Mouse (Mus musculus) liver, postnatal 0 days (tissue): Measurements from ENCODE around the gene Dusp5. TPM values are rescaled to one million over a fixed set of nuclear protein-coding genes. Genes with fewer than 3 reads are reported as not detected.

ENCODE experiments used
- ATAC-seq: fragments of 200-750 bp; cut with Nextera tagmentation; 2 replicates; pipeline ENCODE4 v1.8.0; 2017; ENCODE audit warnings: mild to moderate bottlenecking, moderate library complexity
- DNase-seq: peaks from one replicate; pipeline ENCODE4 v3.0.0-alpha.2; 2016
- H3K27ac ChIP-seq: fragments of 300-500 bp; sonication (generic); 2 replicates; pipeline ENCODE4 v1.5.1; 2014; ENCODE audit warnings: antibody characterized with exemption, moderate library complexity, mild to moderate bottlenecking, low read depth
- H3K27me3 ChIP-seq: fragments of 300-500 bp; sonication (generic); 2 replicates; pipeline ENCODE4 v1.6.1; 2014; ENCODE audit warnings: low read length, control low read depth, mixed read lengths; ENCODE audit not compliant: insufficient read depth
- H3K36me3 ChIP-seq: fragments of 300-500 bp; sonication (generic); replicated peaks from 2 replicates; pipeline ENCODE4 v1.6.1; 2014; ENCODE audit warnings: mild to moderate bottlenecking, control low read depth, low read length, moderate library complexity, mixed read lengths; ENCODE audit not compliant: insufficient read depth
- H3K4me1 ChIP-seq: fragments of 300-500 bp; sonication (generic); 2 replicates; pipeline ENCODE4 v1.6.1; 2014; ENCODE audit warnings: antibody characterized with exemption, mild to moderate bottlenecking, control low read depth; ENCODE audit not compliant: insufficient read depth
- H3K4me2 ChIP-seq: fragments of 300-500 bp; sonication (generic); 2 replicates; pipeline ENCODE4 v1.6.1; 2014; ENCODE audit warnings: low read depth, mild to moderate bottlenecking, low read length, moderate library complexity, mixed read lengths
- H3K4me3 ChIP-seq: fragments of 300-500 bp; sonication (generic); 2 replicates; pipeline ENCODE4 v1.5.1; 2014; ENCODE audit warnings: low read depth, low read length
- H3K9ac ChIP-seq: fragments of 300-500 bp; sonication (generic); replicated peaks from 2 replicates; pipeline ENCODE4 v1.6.1; 2014; ENCODE audit warnings: mild to moderate bottlenecking, moderate library complexity
- H3K9me3 ChIP-seq: fragments of 300-500 bp; sonication (generic); 2 replicates; pipeline ENCODE4 v1.6.1; 2016; ENCODE audit warnings: mild to moderate bottlenecking, control low read depth, low read length, mixed read lengths
- CTCF ChIP-seq: sonication (generic); IDR thresholded peaks from 2 replicates; pipeline ENCODE4 v1.5.1; 2016; ENCODE audit warnings: antibody characterized with exemption, low read depth
- EP300 ChIP-seq: IDR thresholded peaks from 2 replicates; pipeline ENCODE4 v1.6.1; 2016; ENCODE audit warnings: antibody characterized with exemption, low read depth, mild to moderate bottlenecking
- whole genome bisulfite sequencing: fragments of 180-500 bp; shearing (Covaris S2); extraction: QIAGEN DNeasy Blood & Tissue Kit; methylation state at CpG from one replicate; pipeline ENCODE4 v1.1.7; 2014; ENCODE audit not compliant: insufficient replicate concordance; 5-methylcytosine and 5-hydroxymethylcytosine counted together
- polyA plus RNA-seq: library from polyadenylated mRNA; unstranded; fragments of >200 nt; fragmentation: Nextera tagmentation; extraction: Ambion mirVana; gene quantifications from 2 replicates; pipeline ENCODE4 v1.2.1, GENCODE M21; 2015

Gene Dusp5
- polyA plus RNA-seq, 1 experiment from 2014 or later = 2.7 TPM

DNA sequence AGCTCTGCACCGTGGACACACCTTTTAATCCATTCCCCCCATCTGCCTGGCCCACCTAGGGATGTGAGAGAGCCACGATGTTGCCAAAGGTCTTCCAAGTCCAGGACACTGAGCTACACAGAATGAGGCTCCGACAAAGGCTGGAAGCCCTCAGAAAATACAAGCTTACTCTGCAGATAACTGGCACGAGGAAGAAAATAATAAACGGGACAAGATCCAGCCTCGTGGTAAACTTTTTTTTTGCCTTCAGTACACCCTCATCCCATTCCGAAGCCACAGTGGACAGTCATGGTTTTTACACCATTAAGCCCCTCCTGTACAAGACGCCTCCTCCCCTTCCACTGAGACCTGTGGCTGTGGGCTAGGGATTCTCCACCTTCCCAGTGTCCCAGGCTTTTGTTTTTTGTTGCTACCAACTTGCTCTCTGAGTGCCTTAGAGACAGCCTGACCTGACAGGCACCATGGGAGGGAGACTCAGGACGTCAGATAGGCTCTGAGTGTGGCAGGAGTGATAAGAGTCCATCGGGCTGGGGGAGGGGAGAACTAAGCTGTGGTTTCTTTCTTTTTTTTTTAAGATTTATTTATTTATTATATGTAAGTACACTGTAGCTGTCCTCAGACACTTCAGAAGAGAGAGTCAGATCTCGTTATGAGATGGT lies 7.6 kb upstream of the Dusp5 start:
- Histone ChIP-seq H3K4me2 (no peak overlapping the region), H3K36me3 (no peaks in the 10 kb centered on the region), H3K4me1 (peaks cover 10% of the 10 kb centered on the region), H3K4me3 (no peak overlapping the region), H3K27ac (no peak overlapping the region), H3K9ac (no peak overlapping the region), H3K27me3 (no peaks in the 10 kb centered on the region), H3K9me3 (no peaks in the 10 kb centered on the region)
- whole genome bisulfite sequencing = 33% methylated on average over 11 of the region's 11 CpGs
- DNase-seq (no peak), ATAC-seq (peak; percentile 50)
- TF ChIP-seq EP300 (peak; percentile 8; the same call in 1 of the 2 replicates), CTCF (no peak)

DNA sequence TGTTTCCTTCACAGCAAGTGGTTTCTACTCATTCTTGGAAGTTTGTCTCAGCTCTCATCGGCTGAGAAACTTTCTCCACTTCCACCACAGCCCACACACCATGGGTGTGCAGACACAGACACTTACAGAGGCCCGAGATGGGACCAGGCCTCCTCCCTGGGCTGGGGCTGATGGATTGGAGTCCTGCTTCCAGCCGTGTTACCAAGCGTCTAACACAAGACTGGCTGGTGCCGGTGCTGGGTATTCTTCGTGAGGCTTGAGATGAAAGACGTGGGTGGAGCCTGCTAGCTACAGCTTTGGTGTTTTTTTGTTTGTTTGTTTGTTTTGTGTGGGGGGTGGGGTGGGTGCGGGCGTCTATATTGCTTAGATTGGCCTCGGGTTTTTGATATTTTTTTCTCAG lies 1.4 kb upstream of the Dusp5 start:
- no peak for TF ChIP-seq EP300
- no peak for TF ChIP-seq CTCF
- WGBS = 52% methylated on average over 10 of the region's 10 CpGs

DNA sequence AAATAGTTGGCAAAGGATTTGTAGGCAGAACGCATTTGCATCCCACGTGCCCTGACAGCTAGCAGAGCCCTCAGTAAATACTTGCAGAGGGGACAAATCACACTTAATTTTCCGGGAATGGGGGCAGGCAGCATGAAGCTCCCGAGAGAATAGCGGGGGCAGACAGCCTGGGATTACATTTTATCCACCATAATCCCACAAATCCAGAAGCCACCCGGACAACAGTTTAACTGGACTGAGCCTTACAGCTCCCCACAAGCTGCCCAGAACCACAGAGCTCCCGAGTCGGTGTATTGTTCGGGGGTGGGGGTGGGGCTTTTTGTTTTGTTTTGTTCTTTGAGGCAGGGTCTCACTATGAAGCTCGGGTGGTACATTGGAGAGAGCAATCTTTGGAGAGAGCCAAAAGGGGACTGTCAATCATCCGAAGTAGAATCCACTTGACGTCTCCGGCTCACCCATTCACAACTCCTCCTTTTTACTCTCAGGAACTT lies 733 bp upstream of the Dusp5 start:
- ATAC-seq = no peak
- DNase-seq = no peak
- Histone ChIP-seq H3K36me3 (no peaks in the 10 kb centered on the region), H3K4me3 (peak overlapping the region; percentile 66), H3K4me2 (peak overlapping the region; percentile 92), H3K9me3 (no peaks in the 10 kb centered on the region), H3K9ac (peak overlapping the region; percentile 72), H3K27me3 (peaks cover 9% of the 10 kb centered on the region), H3K4me1 (peaks cover 33% of the 10 kb centered on the region), H3K27ac (0 out of 2 replicates have a peak overlapping the region, but pooled peaks have one; percentile 61)
- 8% methylated on average over 13 of the region's 13 CpGs for WGBS
- no peak for TF ChIP-seq EP300
- TF ChIP-seq CTCF = no peak

More for the DNA sequence above, 1.4 kb upstream of the Dusp5 start:
- H3K4me1 ChIP-seq = peaks cover 33% of the 10 kb centered on the region
- H3K27ac ChIP-seq = no peak overlapping the region
- no peaks in the 10 kb centered on the region for H3K9me3 ChIP-seq
- no peak overlapping the region for H3K4me2 ChIP-seq
- H3K36me3 ChIP-seq = no peaks in the 10 kb centered on the region
- H3K4me3 ChIP-seq = no peak overlapping the region
- no peak for DNase-seq
- no peak overlapping the region for H3K9ac ChIP-seq
- ATAC-seq = no peak
- peaks cover 9% of the 10 kb centered on the region for H3K27me3 ChIP-seq

DNA sequence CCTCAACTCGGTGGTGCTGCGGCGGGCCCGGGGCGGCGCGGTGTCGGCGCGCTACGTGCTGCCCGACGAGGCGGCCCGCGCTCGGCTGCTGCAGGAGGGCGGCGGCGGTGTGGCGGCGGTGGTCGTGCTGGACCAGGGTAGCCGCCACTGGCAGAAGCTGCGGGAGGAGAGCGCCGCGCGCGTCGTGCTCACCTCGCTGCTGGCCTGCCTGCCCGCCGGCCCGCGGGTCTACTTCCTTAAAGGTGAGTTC lies 471 bp downstream of the Dusp5 start:
- Histone ChIP-seq H3K27me3 (peaks cover 9% of the 10 kb centered on the region), H3K4me1 (peaks cover 33% of the 10 kb centered on the region), H3K27ac (no peak overlapping the region), H3K9ac (peak overlapping the region; percentile 72), H3K36me3 (0 out of 2 replicates have a peak, but pooled peaks cover 2% of the 10 kb centered on the region), H3K9me3 (no peaks in the 10 kb centered on the region), H3K4me3 (peak overlapping the region; percentile 66), H3K4me2 (peak overlapping the region; percentile 92)
- no peak for TF ChIP-seq EP300
- no peak for TF ChIP-seq CTCF
- 0% methylated on average over 19 of the region's 36 CpGs for WGBS
- no peak for DNase-seq
- no peak; the same call in 1 of the 2 replicates for ATAC-seq

DNA sequence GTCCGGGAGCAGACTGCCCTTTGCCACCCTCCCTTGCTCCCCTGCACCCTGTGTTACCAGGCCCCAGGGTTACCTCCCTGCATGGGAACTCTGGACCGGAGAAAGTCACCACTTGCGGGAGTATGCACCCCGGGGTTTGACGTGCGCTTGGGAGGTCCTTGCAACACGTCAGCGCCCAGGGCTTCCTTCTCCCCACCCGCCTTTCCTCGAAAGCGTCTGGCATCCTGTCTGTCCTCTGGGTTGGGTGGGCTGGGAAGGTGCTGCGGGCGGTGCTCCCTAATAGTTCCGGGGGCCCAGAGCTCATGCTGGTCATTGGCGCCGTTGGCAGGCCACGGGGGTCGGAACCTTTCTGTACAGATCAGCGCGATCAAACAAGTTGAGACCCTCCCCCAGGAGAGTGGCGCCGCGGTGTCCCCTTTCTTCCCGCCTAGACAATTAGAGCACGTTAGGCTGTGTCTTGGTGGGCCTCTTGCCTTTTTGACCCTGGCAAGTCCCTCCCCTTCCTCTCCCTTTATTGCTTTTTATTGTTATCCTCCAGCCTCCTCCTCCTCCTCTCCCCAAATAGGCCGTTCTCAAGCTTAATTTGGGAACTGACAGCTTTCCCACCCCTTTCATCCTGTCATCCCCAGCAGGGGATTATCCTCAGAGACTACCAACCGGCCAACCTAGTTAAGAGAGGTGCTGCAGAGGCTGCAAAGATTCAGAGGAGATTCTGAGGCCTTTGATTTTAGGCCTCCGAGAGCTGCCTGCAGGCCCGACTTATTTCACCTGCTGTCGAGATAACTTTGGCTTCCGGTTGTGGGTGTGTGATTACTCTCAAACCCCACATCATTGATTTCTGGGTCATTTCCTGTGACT lies 1.0 kb downstream of the Dusp5 start:
- TF ChIP-seq EP300 = no peak
- no peak for TF ChIP-seq CTCF
- peaks cover 36% of the 10 kb centered on the region for H3K4me1 ChIP-seq
- 0 out of 2 replicates have a peak, but pooled peaks cover 2% of the 10 kb centered on the region for H3K36me3 ChIP-seq
- H3K27me3 ChIP-seq = peaks cover 9% of the 10 kb centered on the region
- ATAC-seq (0 out of 2 replicates have a peak, but pooled peaks have one; percentile 2), DNase-seq (peak; percentile 49)
- H3K9ac ChIP-seq = peak overlapping the region; percentile 72
- H3K27ac ChIP-seq = no peak overlapping the region
- peak overlapping the region; percentile 66 for H3K4me3 ChIP-seq
- H3K4me2 ChIP-seq = peak overlapping the region; percentile 92
- no peaks in the 10 kb centered on the region for H3K9me3 ChIP-seq
- WGBS = 3% methylated on average over 30 of the region's 31 CpGs

DNA sequence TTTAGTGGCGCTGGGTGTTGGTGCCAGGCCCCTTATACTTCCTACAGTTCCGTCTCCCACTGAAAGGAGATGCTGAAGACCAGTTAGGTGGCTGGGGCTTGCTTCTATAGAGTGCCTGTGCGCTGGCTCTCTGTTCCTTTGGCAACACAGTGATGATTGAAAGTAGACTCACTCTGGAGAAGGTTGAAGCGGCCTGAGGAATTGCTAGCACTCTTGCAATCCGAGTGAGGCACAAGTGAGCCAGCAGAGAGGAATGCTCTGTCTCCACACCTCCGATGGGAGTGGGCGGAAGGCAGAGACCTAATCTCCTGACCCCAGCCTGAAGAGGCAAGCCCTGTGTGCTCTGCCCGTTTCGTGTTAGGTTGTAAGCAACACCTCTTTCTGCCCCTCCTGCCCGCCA lies 2.5 kb downstream of the Dusp5 start:
- H3K4me2 ChIP-seq = peak overlapping the region; percentile 35
- H3K4me1 ChIP-seq = peaks cover 46% of the 10 kb centered on the region
- no peaks in the 10 kb centered on the region for H3K9me3 ChIP-seq
- 63% methylated on average over 10 of the region's 10 CpGs for WGBS
- H3K9ac ChIP-seq = no peak overlapping the region
- ATAC-seq (no peak), DNase-seq (no peak)
- H3K27me3 ChIP-seq = peaks cover 9% of the 10 kb centered on the region
- 0 out of 2 replicates have a peak, but pooled peaks cover 2% of the 10 kb centered on the region for H3K36me3 ChIP-seq
- H3K4me3 ChIP-seq = 0 out of 2 replicates have a peak overlapping the region, but pooled peaks have one; percentile 66
- H3K27ac ChIP-seq = no peak overlapping the region
- TF ChIP-seq EP300 = no peak
- no peak for TF ChIP-seq CTCF
